Mouse (Mus musculus): ENCODE measurements around the gene Abi2.

- TF ChIP-seq POLR2A (IDR thresholded peaks at IDR 0.05; ENCODE audit: control insufficient read depth, extremely low read depth, insufficient read depth, low read length, poor library complexity) (no peak), CTCF (IDR thresholded peaks at IDR 0.05; ENCODE audit: borderline replicate concordance, control insufficient read depth, extremely low read depth, insufficient read depth, low read length, poor library complexity) (no peak)
These were observed 22.1 kb downstream of the Abi2 start for GRCm38 (mm10) chr1:60431531-60431930.
